Mouse (Mus musculus): ENCODE results near the gene Thbs1.
"Not testable (repeated sequence)": the region's sequence is repeated elsewhere in the genome, so short reads cannot be mapped to it uniquely, and the experiment has no call there.

Gene Thbs1

GRCm38 (mm10) chr2:118114671-118115070, 3.0 kb downstream of the Thbs1 start:
- DNase-seq (ENCODE audit: low read depth, low spot score), result no peak

DNA sequence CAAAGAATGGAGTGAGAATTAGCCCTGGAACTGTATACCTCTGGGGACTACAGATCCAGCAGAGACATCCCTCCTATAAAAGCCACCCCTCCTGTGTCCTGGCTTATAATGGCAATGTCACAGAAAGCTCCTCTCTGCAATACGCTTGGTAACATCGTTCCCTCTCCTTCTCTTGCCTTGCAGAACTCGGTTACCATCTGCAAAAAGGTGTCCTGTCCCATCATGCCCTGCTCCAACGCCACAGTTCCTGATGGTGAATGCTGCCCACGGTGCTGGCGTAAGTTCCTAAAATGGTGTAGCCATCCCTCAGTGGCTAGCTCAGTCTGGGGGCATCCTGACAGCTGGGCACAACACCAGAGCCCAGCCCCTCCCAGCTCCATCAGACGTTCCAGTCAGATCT, 4.0 kb downstream of the Thbs1 start:
- no peak for DNase-seq (ENCODE audit: low read depth, low spot score)

DNA sequence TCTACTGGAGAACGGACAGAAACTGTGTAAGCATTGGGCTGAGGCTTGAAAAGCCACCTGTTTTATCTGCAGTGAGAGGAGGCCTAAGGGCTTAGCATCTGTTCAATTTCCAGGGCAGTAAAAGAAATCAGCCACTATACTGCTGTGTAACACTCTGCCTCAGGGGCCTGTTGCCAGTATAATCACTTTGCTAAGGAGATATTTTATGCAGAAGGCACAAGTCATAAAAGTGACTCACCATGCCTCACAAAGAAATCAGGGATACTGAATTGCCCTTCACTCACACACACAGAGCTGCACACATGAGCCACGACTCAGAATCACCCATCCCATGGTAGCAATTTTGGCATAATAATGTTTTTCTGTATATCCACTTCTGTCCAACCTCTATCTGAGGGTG, 4.5 kb downstream of the Thbs1 start:
- no peak for DNase-seq (ENCODE audit: low read depth, low spot score)

- DNase-seq (ENCODE audit: low read depth, low spot score), result no peak
Measured at GRCm38 (mm10) chr2:118116754-118117290, 5.1 kb downstream of the Thbs1 start.

- DNase-seq (ENCODE audit: low read depth, low spot score), result no peak
Measured at GRCm38 (mm10) chr2:118117401-118117800, 5.7 kb downstream of the Thbs1 start.

DNA sequence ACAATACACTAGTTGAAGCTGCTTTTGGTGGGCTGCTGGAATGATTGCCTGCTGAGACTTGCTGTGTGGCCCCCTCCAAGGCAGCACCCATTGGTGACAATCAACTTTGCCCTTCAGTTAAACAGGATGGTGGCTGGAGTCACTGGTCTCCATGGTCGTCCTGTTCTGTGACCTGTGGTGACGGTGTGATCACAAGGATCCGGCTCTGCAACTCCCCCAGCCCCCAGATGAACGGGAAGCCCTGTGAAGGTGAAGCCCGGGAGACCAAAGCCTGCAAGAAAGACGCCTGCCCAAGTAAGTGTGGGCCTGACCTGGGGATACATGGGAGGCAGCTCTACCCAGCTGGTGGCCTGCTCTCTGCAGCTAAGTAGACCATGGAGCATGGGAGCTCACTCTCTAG, 6.4 kb downstream of the Thbs1 start:
- DNase-seq (ENCODE audit: low read depth, low spot score), result no peak

DNA sequence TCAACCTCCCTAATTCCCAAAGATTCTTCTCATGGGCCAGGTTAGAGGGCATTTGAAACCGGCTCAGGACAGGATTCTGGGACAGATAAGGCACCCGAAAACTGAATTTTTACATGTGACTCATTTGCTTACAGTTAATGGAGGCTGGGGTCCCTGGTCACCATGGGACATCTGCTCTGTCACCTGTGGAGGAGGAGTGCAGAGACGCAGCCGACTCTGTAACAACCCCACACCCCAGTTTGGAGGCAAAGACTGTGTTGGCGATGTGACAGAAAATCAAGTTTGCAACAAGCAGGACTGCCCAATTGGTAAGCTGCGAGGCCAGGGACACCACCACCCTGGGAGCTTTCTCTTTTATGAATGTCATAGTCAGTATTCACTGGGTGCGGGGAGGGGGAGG, 6.8 kb downstream of the Thbs1 start:
- no peak for DNase-seq (ENCODE audit: low read depth, low spot score)

GRCm38 (mm10) chr2:118119684-118120083, 8.0 kb downstream of the Thbs1 start:
- DNase-seq (ENCODE audit: low read depth, low spot score), result no peak

GRCm38 (mm10) chr2:118120095-118120494, 8.4 kb downstream of the Thbs1 start:
- DNase-seq (ENCODE audit: low read depth, low spot score), result no peak

- DNase-seq (ENCODE audit: low read depth, low spot score), result no peak
Measured at GRCm38 (mm10) chr2:118120751-118121150, 9.1 kb downstream of the Thbs1 start.

GRCm38 (mm10) chr2:118122291-118122690, 10.6 kb downstream of the Thbs1 start:
- no peak for DNase-seq (ENCODE audit: low read depth, low spot score)

DNA sequence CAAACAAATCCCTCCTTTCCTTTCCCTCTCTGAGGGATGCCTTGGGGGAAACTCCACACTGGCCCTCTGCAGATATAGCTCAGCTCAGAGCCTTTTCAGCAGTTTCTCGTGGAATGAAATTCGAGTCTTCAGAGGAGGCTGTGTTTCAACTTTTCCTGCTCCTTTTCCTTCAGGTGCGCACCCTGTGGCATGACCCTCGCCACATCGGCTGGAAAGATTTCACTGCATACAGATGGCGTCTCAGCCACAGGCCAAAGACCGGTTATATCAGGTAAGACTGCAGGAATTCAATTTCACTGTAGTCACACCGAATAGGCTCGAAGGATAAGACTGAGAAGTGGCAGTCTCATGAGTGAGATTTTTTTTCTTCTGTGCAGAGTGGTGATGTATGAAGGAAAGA, 12.1 kb downstream of the Thbs1 start:
- no peak for DNase-seq (ENCODE audit: low read depth, low spot score)

- DNase-seq (ENCODE audit: low read depth, low spot score), result no peak
Measured at GRCm38 (mm10) chr2:118124437-118124836, 12.8 kb downstream of the Thbs1 start.

DNA sequence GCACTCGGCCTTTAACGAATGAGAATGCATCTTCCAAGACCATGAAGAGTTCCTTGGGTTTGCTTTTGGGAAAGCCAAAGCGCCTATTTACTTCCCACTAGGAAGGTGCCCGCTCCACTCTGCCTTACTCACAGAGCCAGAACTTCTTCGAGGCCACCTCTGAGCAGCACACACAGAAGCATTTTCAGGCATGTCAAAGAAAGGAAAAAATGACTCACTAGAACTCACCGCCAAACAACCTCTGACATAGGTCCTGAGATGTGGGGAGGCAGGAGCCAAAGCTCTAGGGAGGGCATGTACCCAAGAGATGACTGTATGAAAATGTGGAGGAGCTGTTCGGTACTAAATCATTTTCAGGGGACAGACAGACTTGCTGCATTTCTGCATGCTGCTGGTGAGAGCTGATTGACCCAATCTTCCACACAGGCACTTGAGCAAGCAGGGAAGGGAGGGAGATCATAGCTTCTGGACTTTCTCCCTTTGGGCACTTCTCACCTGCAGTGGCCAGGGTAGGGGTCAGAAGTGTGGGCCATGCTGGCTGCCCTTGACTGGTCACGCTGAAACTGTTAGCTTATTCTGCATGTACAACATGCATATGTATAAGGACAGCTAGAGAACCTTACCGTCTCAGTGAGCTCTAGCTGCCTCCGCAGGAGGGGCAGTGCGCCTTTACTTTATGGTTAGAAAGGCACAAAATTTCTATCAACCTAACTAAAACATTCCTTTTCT, 13.7 kb downstream of the Thbs1 start:
- no peak for DNase-seq (ENCODE audit: low read depth, low spot score)

DNA sequence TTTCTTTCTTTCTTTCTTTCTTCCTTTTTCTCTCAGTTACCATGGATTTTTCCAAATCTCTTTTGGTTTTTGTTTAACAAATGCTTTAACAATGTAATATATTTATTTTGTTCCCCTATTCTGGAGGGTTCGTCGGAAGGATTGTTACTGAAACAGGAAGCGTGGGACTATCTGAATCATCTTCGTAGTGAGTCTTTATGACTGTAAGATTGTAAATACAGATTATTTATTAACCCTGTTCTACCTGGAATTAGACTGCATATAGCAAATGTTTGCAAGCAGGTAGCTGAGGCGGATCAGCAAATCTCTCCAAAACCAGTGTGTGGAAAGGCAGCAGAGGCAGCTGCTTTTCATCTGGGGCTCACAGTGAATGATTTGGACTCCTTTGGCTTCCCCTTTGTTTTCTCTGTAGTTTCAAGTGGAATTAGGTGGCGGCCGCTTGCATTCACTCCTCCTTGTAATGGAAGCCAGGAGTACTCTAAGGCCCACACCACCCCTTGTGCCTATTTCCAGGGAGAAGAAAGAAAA, 14.3 kb downstream of the Thbs1 start:
- no peak for DNase-seq (ENCODE audit: low read depth, low spot score)

DNA sequence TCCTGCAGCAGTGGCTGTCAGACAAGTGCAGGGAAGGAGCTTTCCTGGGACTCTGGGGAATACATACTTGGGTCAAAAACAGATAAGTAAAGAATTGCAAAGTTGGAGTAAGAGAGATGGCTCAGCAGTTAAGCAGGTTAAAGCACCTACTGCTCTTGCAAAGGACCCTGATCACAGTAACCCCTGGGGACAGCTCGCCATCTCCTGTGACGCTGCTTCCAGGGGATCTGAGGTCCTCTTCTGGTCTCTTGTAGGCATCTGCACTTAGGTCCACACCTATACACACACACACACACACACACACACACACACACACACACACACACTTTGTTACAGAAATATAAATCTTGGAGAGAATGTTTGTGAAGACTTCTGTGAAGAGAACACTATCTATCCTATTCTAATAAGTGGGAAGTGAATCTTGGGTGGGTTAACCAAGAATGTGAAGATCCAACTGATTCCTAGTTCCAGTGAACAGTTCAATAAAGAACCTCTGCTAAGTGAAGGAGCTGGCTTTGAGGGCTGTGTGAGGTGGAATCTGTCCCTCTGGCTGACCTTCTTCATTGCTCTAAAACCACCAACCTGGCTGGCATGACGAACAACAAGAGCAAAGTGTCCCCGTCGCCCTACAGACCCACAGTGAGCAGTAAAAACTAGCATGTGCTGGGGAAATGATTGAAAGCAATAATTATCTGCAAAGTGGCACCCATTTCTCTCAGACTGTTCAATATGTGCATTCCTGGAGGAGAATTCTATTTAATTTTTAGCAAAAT, 16.0 kb downstream of the Thbs1 start:
- DNase-seq (ENCODE audit: low read depth, low spot score), result no peak

DNA sequence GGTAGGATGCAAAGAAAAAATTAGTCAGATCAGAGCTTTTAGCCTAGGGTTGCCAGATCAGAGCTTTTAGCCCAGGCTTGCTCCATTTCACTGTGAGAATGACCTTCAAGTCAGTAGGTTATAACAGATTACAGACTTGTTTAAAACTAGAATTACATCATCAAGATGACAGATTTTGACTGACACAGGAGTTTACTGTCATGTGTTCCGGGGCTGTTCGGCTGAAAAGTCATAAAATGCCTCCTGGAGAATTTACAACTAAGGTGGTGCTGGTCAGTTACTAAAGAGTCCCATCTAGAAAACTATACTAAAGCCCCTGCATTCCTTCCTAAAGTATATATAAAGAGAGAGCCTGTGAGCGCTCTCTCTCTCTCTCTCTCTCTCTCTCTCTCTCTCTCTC, 16.6 kb downstream of the Thbs1 start:
- no peak for DNase-seq (ENCODE audit: low read depth, low spot score)

- DNase-seq (ENCODE audit: low read depth, low spot score), result no peak
Measured at GRCm38 (mm10) chr2:118137071-118137470, 25.4 kb downstream of the Thbs1 start.

GRCm38 (mm10) chr2:118137776-118138175, 26.1 kb downstream of the Thbs1 start:
- no peak for DNase-seq (ENCODE audit: low read depth, low spot score)

GRCm38 (mm10) chr2:118139261-118139660, 27.6 kb downstream of the Thbs1 start:
- no peak for DNase-seq (ENCODE audit: low read depth, low spot score)

- DNase-seq (ENCODE audit: low read depth, low spot score), result no peak
Measured at GRCm38 (mm10) chr2:118141651-118142050, 30.0 kb downstream of the Thbs1 start.

DNA sequence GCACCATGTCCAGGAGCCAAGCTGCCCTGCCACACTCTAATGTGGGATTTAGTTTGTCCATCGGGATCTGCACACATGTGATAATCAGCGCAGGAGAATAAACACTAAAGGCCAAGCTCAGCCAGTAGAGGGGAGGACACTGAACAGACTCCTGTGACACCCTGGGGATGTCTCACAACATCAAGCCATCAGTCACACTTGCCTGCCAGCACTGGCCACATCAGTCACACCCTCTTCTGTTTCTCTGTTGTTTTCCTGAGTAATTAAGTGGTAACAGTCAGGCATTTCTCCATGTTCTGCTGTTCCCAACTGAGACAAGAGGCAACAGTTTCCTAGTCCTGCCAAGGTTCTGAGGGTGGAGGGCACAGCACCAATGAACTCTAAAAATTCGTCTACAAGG, 36.1 kb downstream of the Thbs1 start:
- DNase-seq (ENCODE audit: low read depth, low spot score), result not testable (repeated sequence)

All from WW6 (cell line).